In the genomic region with DNA sequence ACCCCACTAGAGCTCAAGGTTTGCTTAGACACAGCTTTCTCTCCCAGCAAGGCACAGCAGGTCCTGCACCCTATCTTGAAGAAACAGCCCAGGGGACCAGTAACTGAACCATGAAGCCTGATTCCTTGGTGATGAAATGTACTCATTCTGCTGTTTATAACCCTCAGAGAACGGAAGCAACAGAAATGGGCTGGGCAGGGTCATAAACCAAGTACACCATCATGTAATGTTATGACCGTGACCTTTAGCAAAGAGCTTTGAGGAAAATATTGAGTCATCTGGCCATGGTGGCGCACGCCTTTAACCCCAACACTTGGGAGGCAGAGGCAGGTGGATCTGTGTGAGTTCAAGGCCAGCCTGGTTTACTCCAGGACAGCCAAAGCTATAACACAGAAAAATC, we compare ENCODE assay signal across 14 mouse cellular contexts. TPM values are rescaled to one million over a fixed set of nuclear protein-coding genes. Genes with fewer than 3 reads are reported as not detected.
DNase-seq lines count a peak whose midpoint lies in the region; ATAC-seq and TF ChIP-seq lines count a peak whose summit lies in the region.
"Had no signal": no experiment of that assay in that cellular context is flagged by ENCODE, and none has a peak within 500 bp of the region (broad histone marks: within the 10 kb centered on the region; RNA-seq: fewer than 3 reads in every experiment).

No protein-coding gene starts in this region.

- no peak overlapping the region for H3K9ac ChIP-seq in hindbrain, embryonic 12.5 days
- H3K9ac ChIP-seq in stomach, postnatal 0 days (ENCODE audit: low read length): no peak overlapping the region
- H3K9ac ChIP-seq: liver, embryonic 12.5 days had no signal

- no peak for TF ChIP-seq CTCF in stomach, postnatal 0 days (IDR thresholded peaks at IDR 0.05; ENCODE audit: low read depth)
- no peak for TF ChIP-seq CTCF in thymus, adult 2 months (IDR thresholded peaks at IDR 0.05; ENCODE audit: borderline replicate concordance, control insufficient read depth, extremely low read depth, insufficient read depth, low read length, poor library complexity)

- H3K27me3 ChIP-seq in hindbrain, embryonic 12.5 days: no peaks in the 10 kb centered on the region
- no peaks in the 10 kb centered on the region for H3K27me3 ChIP-seq in stomach, postnatal 0 days (ENCODE audit: control insufficient read depth, insufficient read depth, low read length)
- H3K27me3 ChIP-seq in thymus, adult 2 months (ENCODE audit: control insufficient read depth, insufficient read depth, low read length): no peaks in the 10 kb centered on the region
- H3K27me3 ChIP-seq: CH12.LX; liver, embryonic 12.5 days had no signal

- H3K4me2 ChIP-seq in hindbrain, embryonic 12.5 days (replicated peaks): no peak overlapping the region
- H3K4me2 ChIP-seq in stomach, postnatal 0 days (replicated peaks; ENCODE audit: low read depth): no peak overlapping the region
- H3K4me2 ChIP-seq: liver, embryonic 12.5 days had no signal

- H3K4me3 ChIP-seq in hindbrain, embryonic 12.5 days: no peak overlapping the region
- H3K4me3 ChIP-seq in stomach, postnatal 0 days (ENCODE audit: low read depth, low read length): no peak overlapping the region
- H3K4me3 ChIP-seq in thymus, adult 2 months (ENCODE audit: control insufficient read depth, insufficient read depth, low read length): no peak overlapping the region
- H3K4me3 ChIP-seq: liver, embryonic 12.5 days had no signal

- WGBS in hindbrain, embryonic 12.5 days: 88% methylated on average over 4 of the region's 4 CpGs
- WGBS in stomach, postnatal 0 days: 81% methylated on average over 4 of the region's 4 CpGs
- 95% methylated on average over 4 of the region's 4 CpGs for WGBS in thymus, adult 2 months

- no peak for ATAC-seq in hindbrain, embryonic 12.5 days (ENCODE audit: low FRiP score)
- ATAC-seq in megakaryocyte-erythroid progenitor cell, adult 5-6 weeks (replicated peaks; ENCODE audit: low FRiP score, low TSS enrichment, poor library complexity, severe bottlenecking): peak; percentile 27
- ATAC-seq in stomach, postnatal 0 days (ENCODE audit: low FRiP score, low TSS enrichment): peak; percentile 53; the same call in 1 of the 2 replicates
- ATAC-seq: liver, embryonic 12.5 days had no signal

- peak overlapping the region; percentile 82 for H3K27ac ChIP-seq in hindbrain, embryonic 12.5 days
- H3K27ac ChIP-seq in stomach, postnatal 0 days (replicated peaks): no peak overlapping the region
- H3K27ac ChIP-seq in thymus, adult 2 months (ENCODE audit: control insufficient read depth, insufficient read depth, low read length): no peak overlapping the region
- H3K27ac ChIP-seq: liver, embryonic 12.5 days had no signal

- no peak for TF ChIP-seq POLR2A in thymus, adult 2 months (IDR thresholded peaks at IDR 0.05; ENCODE audit: control insufficient read depth, extremely low read depth, insufficient read depth, low read length, poor library complexity)

- H3K4me1 ChIP-seq in hindbrain, embryonic 12.5 days: peaks cover 23% of the 10 kb centered on the region
- H3K4me1 ChIP-seq in stomach, postnatal 0 days (replicated peaks; ENCODE audit: control insufficient read depth, insufficient read depth): no peaks in the 10 kb centered on the region
- peaks cover 12% of the 10 kb centered on the region for H3K4me1 ChIP-seq in thymus, adult 2 months (replicated peaks; ENCODE audit: control insufficient read depth, insufficient read depth, low read length)

- peak; percentile 25 for DNase-seq in lung, postnatal 25 days (ENCODE audit: low spot score)
- no peak for DNase-seq in lung, postnatal 14 days
- no peak for DNase-seq in stomach, postnatal 0 days (ENCODE audit: low spot score)
- DNase-seq in ovary, postnatal 14 days (ENCODE audit: low spot score): no peak
- no peak for DNase-seq in thymus, adult 2 months
- DNase-seq: retina, postnatal 1 day had no signal

- no peaks in the 10 kb centered on the region for H3K9me3 ChIP-seq in hindbrain, embryonic 12.5 days (replicated peaks)
- no peaks in the 10 kb centered on the region for H3K9me3 ChIP-seq in stomach, postnatal 0 days (ENCODE audit: control insufficient read depth, low read length)
- H3K9me3 ChIP-seq: liver, embryonic 12.5 days had no signal

- no peak for TF ChIP-seq EP300 in stomach, postnatal 0 days (optimal IDR thresholded peaks at IDR 0.05)

- H3K36me3 ChIP-seq in hindbrain, embryonic 12.5 days: no peaks in the 10 kb centered on the region
- H3K36me3 ChIP-seq in stomach, postnatal 0 days (ENCODE audit: control insufficient read depth, insufficient read depth, low read length): peaks cover 4% of the 10 kb centered on the region; the same call in 1 of the 2 replicates
- H3K36me3 ChIP-seq in thymus, adult 2 months (ENCODE audit: control insufficient read depth, insufficient read depth, low read length): peaks cover 21% of the 10 kb centered on the region

RNA-seq across cellular contexts. Expression of gene Acss1, which starts 23.1 kb away (rescaled TPM):
- polyA plus RNA-seq in hindbrain, embryonic 12.5 days (2016; fragmentation: Nextera tagmentation; extraction: Ambion mirVana): 28.4 and 32.6 TPM in 2 replicates
- total RNA-seq in megakaryocyte-erythroid progenitor cell, adult 5-6 weeks (2014; fragmentation: Nextera tagmentation): 90.4 and 97.4 TPM in 2 replicates
- 66.9 and 69.4 TPM in 2 replicates for total RNA-seq in megakaryocyte-erythroid progenitor cell, adult 5-6 weeks (2017)
- 28.2 and 35.7 TPM in 2 replicates for polyA plus RNA-seq in stomach, postnatal 0 days (2015; fragmentation: Nextera tagmentation; extraction: Ambion mirVana)
- polyA plus RNA-seq in thymus, adult 2 months (2012; rRNA removed): 124 and 136 TPM in 2 replicates

RNA-seq across cellular contexts. Expression of gene Apmap, which starts 36.9 kb away (rescaled TPM):
- 36.1 and 38.1 TPM in 2 replicates for polyA plus RNA-seq in hindbrain, embryonic 12.5 days (2016; fragmentation: Nextera tagmentation; extraction: Ambion mirVana)
- total RNA-seq in megakaryocyte-erythroid progenitor cell, adult 5-6 weeks (2014; fragmentation: Nextera tagmentation): 10.7 and 20.5 TPM in 2 replicates
- total RNA-seq in megakaryocyte-erythroid progenitor cell, adult 5-6 weeks (2017): 37.2 and 43.1 TPM in 2 replicates
- 30.0 and 30.1 TPM in 2 replicates for polyA plus RNA-seq in stomach, postnatal 0 days (2015; fragmentation: Nextera tagmentation; extraction: Ambion mirVana)
- 53.0 and 58.6 TPM in 2 replicates for polyA plus RNA-seq in thymus, adult 2 months (2012; rRNA removed)

RNA-seq across cellular contexts. Expression of gene Vsx1, which starts 43.9 kb away (rescaled TPM):
- polyA plus RNA-seq in hindbrain, embryonic 12.5 days (2016; fragmentation: Nextera tagmentation; extraction: Ambion mirVana): 1.0 and 1.3 TPM in 2 replicates
- total RNA-seq in megakaryocyte-erythroid progenitor cell, adult 5-6 weeks (2014; fragmentation: Nextera tagmentation): not detected in 2 replicates
- not detected in 2 replicates for total RNA-seq in megakaryocyte-erythroid progenitor cell, adult 5-6 weeks (2017)
- not detected in 2 replicates for polyA plus RNA-seq in stomach, postnatal 0 days (2015; fragmentation: Nextera tagmentation; extraction: Ambion mirVana)
- polyA plus RNA-seq in thymus, adult 2 months (2012; rRNA removed): not detected in 2 replicates
- total RNA-seq: CH12.LX; common myeloid progenitor, adult 5-6 weeks; gastrocnemius, postnatal 4 days; hematopoietic stem cell, adult 5-6 weeks had no signal
- polyA plus RNA-seq: liver, embryonic 12.5 days; stomach, embryonic 14.5 days had no signal
